Mouse (Mus musculus) forebrain, embryonic 11.5 days (tissue): ENCODE results near the gene Abcb11. TPM values are rescaled to one million over a fixed set of nuclear protein-coding genes. Genes with fewer than 3 reads are reported as not detected.
"Not testable (repeated sequence)": the region's sequence is repeated elsewhere in the genome, so short reads cannot be mapped to it uniquely, and the experiment has no call there.

ENCODE experiments used
- ATAC-seq: fragments of 200-750 bp; cut with Nextera tagmentation; replicated peaks from 2 replicates; pipeline ENCODE4 v1.8.0; 2017; ENCODE audit warnings: moderate TSS enrichment; ENCODE audit not compliant: low FRiP score
- DNase-seq: peaks from one replicate; pipeline ENCODE4 v3.0.0-alpha.2; 2017; ENCODE audit warnings: low spot score
- H3K27ac ChIP-seq: fragments of 300-500 bp; sonication (generic); 2 replicates; pipeline ENCODE4 v1.5.1; 2014; ENCODE audit warnings: low read depth, low read length
- H3K27me3 ChIP-seq: fragments of 300-500 bp; sonication (generic); 2 replicates; pipeline ENCODE4 v1.6.1; 2014; ENCODE audit warnings: mild to moderate bottlenecking, low read length, mixed read lengths; ENCODE audit not compliant: control insufficient read depth, insufficient read depth
- H3K36me3 ChIP-seq: fragments of 300-500 bp; sonication (generic); 2 replicates; pipeline ENCODE4 v1.6.1; 2014; ENCODE audit warnings: mild to moderate bottlenecking, low read length, moderate library complexity, mixed read lengths; ENCODE audit not compliant: control insufficient read depth, insufficient read depth
- H3K4me1 ChIP-seq: fragments of 300-500 bp; sonication (generic); replicated peaks from 2 replicates; pipeline ENCODE4 v1.6.1; 2014; ENCODE audit warnings: low read length, mixed read lengths; ENCODE audit not compliant: control insufficient read depth, insufficient read depth
- H3K4me2 ChIP-seq: fragments of 300-500 bp; sonication (generic); 2 replicates; pipeline ENCODE4 v1.6.1; 2014; ENCODE audit warnings: low read depth, mild to moderate bottlenecking, low read length, moderate library complexity, mixed read lengths; ENCODE audit not compliant: severe bottlenecking
- H3K4me3 ChIP-seq: fragments of 300-500 bp; sonication (generic); 2 replicates; pipeline ENCODE4 v1.5.1; 2014; ENCODE audit warnings: low read depth, low read length
- H3K9ac ChIP-seq: fragments of 300-500 bp; sonication (generic); 2 replicates; pipeline ENCODE4 v1.6.1; 2014; ENCODE audit warnings: low read length
- H3K9me3 ChIP-seq: fragments of 300-500 bp; sonication (generic); 2 replicates; pipeline ENCODE4 v1.6.1; 2016; ENCODE audit warnings: low read length, mixed read lengths; ENCODE audit not compliant: control insufficient read depth
- WGBS: fragments of 180-500 bp; shearing (Covaris S2); extraction: QIAGEN DNeasy Blood & Tissue Kit; methylation state at CpG from one replicate; pipeline ENCODE4 v1.1.7; 2014; 5-methylcytosine and 5-hydroxymethylcytosine counted together
- polyA plus RNA-seq: library from polyadenylated mRNA; unstranded; fragments of >200 nt; fragmentation: Nextera tagmentation; extraction: Ambion mirVana; gene quantifications from 2 replicates; pipeline ENCODE4 v1.2.1, GENCODE M21; 2014

Gene Abcb11
- polyA plus RNA-seq, 1 experiment from 2014 or later: not detected

- H3K4me2 ChIP-seq: no peak overlapping the region
- no peaks in the 10 kb centered on the region for H3K27me3 ChIP-seq
- H3K9me3 ChIP-seq: no peaks in the 10 kb centered on the region
- no peak overlapping the region for H3K4me3 ChIP-seq
- H3K4me1 ChIP-seq: no peaks in the 10 kb centered on the region
- H3K9ac ChIP-seq: no peak overlapping the region
- 76% methylated on average over 6 of the region's 6 CpGs for WGBS
- DNase-seq (no peak), ATAC-seq (no peak)
- no peaks in the 10 kb centered on the region for H3K36me3 ChIP-seq
- no peak overlapping the region for H3K27ac ChIP-seq
Observed at GRCm38 (mm10) chr2:69308136-69308535, 34.3 kb downstream of the Abcb11 start.

GRCm38 (mm10) chr2:69300568-69300967, 41.8 kb downstream of the Abcb11 start:
- not testable (repeated sequence) for DNase-seq, H3K27me3 ChIP-seq, H3K4me3 ChIP-seq, H3K9me3 ChIP-seq, H3K9ac ChIP-seq, H3K4me2 ChIP-seq, H3K36me3 ChIP-seq, H3K4me1 ChIP-seq, H3K27ac ChIP-seq, ATAC-seq
- 91% methylated on average over 5 of the region's 6 CpGs for WGBS

DNA sequence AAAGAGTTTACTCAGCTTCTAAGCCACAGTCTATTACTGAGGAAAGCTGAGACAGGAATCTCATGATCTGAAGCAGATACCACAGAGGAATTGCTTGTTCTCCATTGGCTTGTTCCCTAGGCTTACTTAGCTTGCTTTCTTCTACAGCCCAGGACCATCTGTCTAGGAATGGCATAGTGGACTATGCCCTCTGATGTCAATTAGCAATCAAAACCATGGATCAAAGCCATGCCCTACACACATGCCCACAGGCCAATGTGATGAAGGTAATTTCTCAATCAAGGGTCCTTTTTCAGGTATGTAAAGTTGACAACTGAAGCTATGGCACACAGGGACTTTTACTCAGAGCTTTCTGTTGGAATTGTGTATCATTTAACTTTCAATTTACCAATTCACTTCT, 47.9 kb downstream of the Abcb11 start:
- Histone ChIP-seq H3K27me3 (no peaks in the 10 kb centered on the region), H3K27ac (no peak overlapping the region), H3K36me3 (no peaks in the 10 kb centered on the region), H3K4me1 (no peaks in the 10 kb centered on the region), H3K4me2 (no peak overlapping the region), H3K4me3 (no peak overlapping the region), H3K9ac (no peak overlapping the region), H3K9me3 (no peaks in the 10 kb centered on the region)
- no peak for DNase-seq
- ATAC-seq: no peak

GRCm38 (mm10) chr2:69288989-69289388, 53.4 kb downstream of the Abcb11 start:
- no peaks in the 10 kb centered on the region for H3K4me1 ChIP-seq
- H3K9ac ChIP-seq: no peak overlapping the region
- no peak overlapping the region for H3K4me3 ChIP-seq
- H3K36me3 ChIP-seq: no peaks in the 10 kb centered on the region
- no peak overlapping the region for H3K4me2 ChIP-seq
- H3K9me3 ChIP-seq: no peaks in the 10 kb centered on the region
- H3K27ac ChIP-seq: no peak overlapping the region
- WGBS: 75% methylated on average over 5 of the region's 5 CpGs
- no peaks in the 10 kb centered on the region for H3K27me3 ChIP-seq
- no peak for DNase-seq
- no peak for ATAC-seq

- H3K9ac ChIP-seq: no peak overlapping the region
- whole genome bisulfite sequencing: 14% methylated on average over 1 of the region's 1 CpGs
- ATAC-seq: no peak
Observed at GRCm38 (mm10) chr2:69275875-69276274, 66.5 kb downstream of the Abcb11 start.

GRCm38 (mm10) chr2:69264069-69264618, 78.3 kb downstream of the Abcb11 start:
- H3K27ac ChIP-seq: no peak overlapping the region
- ATAC-seq: no peak
- no peak for DNase-seq
- H3K9ac ChIP-seq: no peak overlapping the region
- H3K9me3 ChIP-seq: no peaks in the 10 kb centered on the region
- H3K27me3 ChIP-seq: no peaks in the 10 kb centered on the region
- H3K36me3 ChIP-seq: no peaks in the 10 kb centered on the region
- no peaks in the 10 kb centered on the region for H3K4me1 ChIP-seq
- no peak overlapping the region for H3K4me3 ChIP-seq
- H3K4me2 ChIP-seq: no peak overlapping the region

More at GRCm38 (mm10) chr2:69275875-69276274, 66.5 kb downstream of the Abcb11 start:
- Histone ChIP-seq H3K36me3 (no peaks in the 10 kb centered on the region), H3K4me2 (no peak overlapping the region), H3K4me1 (no peaks in the 10 kb centered on the region), H3K27ac (no peak overlapping the region), H3K27me3 (no peaks in the 10 kb centered on the region), H3K4me3 (no peak overlapping the region), H3K9me3 (no peaks in the 10 kb centered on the region)
- no peak for DNase-seq

DNA sequence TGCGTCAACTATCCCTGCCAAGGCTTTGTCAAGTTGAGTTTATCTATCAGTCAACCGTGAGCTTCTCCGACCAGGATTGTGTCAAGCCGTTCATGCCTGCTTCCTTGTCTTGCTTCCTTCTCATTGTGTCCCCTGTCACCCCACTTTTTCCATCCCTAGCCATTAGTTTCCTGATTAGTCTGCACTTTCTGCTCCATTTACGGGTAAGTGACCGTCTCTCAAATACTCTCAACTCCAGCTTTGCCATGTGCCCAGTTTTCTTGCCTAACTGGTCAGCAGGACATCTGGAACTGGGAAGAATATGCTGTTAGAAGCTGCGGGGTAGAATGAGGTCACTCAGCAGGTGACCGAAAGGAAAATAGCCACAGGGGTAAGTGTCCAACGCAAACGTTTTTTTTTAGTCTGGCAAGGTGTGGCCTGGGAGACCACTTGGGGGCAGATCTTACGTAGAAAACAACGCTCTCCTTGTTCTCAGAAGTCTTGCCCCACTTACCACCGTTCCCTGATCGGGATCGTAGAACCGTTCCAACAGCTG, 94.1 kb downstream of the Abcb11 start:
- Histone ChIP-seq H3K27ac (no peak overlapping the region), H3K4me2 (no peak overlapping the region), H3K9ac (no peak overlapping the region), H3K36me3 (no peaks in the 10 kb centered on the region), H3K9me3 (no peaks in the 10 kb centered on the region), H3K4me3 (no peak overlapping the region), H3K27me3 (no peaks in the 10 kb centered on the region), H3K4me1 (no peaks in the 10 kb centered on the region)
- DNase-seq (no peak), ATAC-seq (no peak)
- 56% methylated on average over 16 of the region's 16 CpGs for WGBS

GRCm38 (mm10) chr2:69247081-69247480, 95.3 kb downstream of the Abcb11 start:
- H3K27me3 ChIP-seq: no peaks in the 10 kb centered on the region
- DNase-seq (no peak), ATAC-seq (no peak)
- no peak overlapping the region for H3K4me3 ChIP-seq
- no peaks in the 10 kb centered on the region for H3K36me3 ChIP-seq
- no peaks in the 10 kb centered on the region for H3K4me1 ChIP-seq
- no peaks in the 10 kb centered on the region for H3K9me3 ChIP-seq
- WGBS: 91% methylated on average over 1 of the region's 1 CpGs
- H3K27ac ChIP-seq: no peak overlapping the region
- no peak overlapping the region for H3K4me2 ChIP-seq
- H3K9ac ChIP-seq: no peak overlapping the region

GRCm38 (mm10) chr2:69244924-69245323, 97.5 kb downstream of the Abcb11 start:
- no peak overlapping the region for H3K4me2 ChIP-seq
- no peak overlapping the region for H3K9ac ChIP-seq
- ATAC-seq (no peak), DNase-seq (no peak)
- H3K36me3 ChIP-seq: no peaks in the 10 kb centered on the region
- H3K27ac ChIP-seq: no peak overlapping the region
- H3K27me3 ChIP-seq: no peaks in the 10 kb centered on the region
- 33% methylated on average over 2 of the region's 2 CpGs for whole genome bisulfite sequencing
- H3K9me3 ChIP-seq: no peaks in the 10 kb centered on the region
- H3K4me3 ChIP-seq: no peak overlapping the region
- H3K4me1 ChIP-seq: no peaks in the 10 kb centered on the region
